Mouse (Mus musculus): ENCODE measurements around the gene Cetn3.

Gene Cetn3

DNA sequence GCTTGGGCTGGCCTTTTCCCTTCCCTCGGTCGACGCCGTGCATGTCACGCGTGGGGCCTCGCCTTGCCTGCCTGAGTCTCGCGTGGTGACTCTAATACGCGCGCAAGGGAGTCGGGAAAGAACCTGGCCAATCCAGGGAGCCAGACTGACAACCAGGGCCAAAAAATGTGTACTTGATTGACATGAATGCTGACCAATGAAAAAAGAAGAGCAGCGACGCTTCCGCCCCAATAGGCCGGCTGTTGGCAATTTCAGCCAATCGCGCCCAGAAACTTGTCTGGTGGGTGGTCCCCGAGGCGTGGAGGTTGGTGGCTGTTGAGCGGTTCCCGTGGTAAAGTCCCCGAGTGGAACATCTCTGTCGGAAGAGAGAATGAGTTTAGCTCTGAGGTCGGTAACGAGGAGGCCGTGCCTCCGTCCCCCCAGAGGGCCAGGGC lies at the start of gene Cetn3:
Gene Cetn3 (plus strand): TSS at position 107 of the 434 bp plus-strand sequence.
- peak in 1 of 2 experiments; percentile 91 for DNase-seq (ENCODE audit: low spot score in 2 of 2)

DNA sequence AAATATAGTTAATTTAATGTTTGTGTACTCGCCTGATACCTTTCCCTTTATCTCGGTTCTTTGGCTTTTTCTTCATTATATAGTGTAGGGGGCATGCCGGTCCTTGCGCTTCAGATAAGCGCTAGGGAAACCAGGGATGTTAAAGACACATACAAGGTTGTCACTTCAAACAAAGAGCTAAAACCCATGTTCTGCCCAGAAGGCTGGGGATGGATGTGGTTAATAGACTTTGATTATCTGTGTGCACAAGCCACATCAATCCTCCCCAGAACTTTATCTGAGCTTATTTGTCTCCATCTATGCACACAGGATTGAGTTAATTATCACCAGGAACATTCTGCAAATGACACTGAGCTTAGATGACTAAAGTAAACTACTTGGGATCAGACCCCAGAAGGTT lies 46.3 kb upstream of the Cetn3 start:
- DNase-seq (ENCODE audit: low spot score in 2 of 2), result no peak

DNA sequence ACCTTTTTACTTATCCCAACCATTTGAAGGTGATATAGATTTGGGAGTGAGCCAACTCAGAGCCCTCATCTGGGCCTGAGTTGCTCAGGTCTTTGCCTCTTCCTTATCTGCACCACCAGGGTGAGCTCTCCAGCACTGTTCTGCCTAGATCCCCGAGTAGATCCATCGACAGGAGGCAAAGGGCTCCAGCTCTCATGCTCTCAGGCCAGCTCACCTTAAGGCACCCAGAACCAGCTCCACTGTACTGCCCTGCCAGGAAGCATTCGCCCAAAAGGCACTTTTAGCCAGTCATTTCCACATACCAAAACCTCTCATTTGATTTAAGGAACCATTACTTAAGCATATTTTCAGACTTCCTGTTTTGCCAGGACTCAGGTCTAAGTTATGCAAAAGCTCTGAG lies 42.0 kb upstream of the Cetn3 start:
- no peak for DNase-seq (ENCODE audit: low spot score in 2 of 2)

DNA sequence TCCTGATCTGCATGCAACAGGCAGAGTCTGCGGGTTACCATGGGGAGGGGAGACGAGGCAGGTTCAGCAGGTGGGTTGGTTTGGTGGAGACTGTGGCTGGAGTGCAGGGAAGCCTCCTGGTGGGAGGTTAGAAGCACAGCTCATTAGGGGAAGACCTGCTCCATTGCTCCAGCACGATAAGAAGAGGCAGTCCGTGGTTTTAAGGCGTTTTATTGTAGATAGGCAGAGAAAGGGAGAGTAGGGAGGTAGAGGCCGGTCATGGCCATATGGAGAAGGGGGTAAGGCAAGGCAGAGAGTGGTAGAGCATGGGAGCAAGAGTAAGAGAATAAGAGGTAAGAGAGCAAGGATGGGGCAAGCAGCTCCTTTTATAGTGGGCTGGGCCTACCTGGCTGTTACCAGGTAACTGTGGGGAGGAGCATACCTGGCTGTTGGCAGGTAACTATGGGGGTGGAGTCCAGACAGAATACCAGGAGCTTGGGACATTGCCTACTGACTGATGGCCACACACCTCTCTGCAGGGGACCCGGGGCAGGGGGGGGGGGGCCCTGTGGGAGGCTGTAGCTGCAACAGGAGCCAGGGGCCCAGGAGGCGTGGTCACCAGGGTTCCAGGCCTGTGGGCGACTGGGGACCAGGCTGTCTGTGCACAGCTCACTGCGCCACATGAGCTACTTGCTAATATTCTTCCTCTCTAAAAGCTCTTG lies 39.3 kb upstream of the Cetn3 start:
- DNase-seq (ENCODE audit: low spot score in 2 of 2), result no peak

DNA sequence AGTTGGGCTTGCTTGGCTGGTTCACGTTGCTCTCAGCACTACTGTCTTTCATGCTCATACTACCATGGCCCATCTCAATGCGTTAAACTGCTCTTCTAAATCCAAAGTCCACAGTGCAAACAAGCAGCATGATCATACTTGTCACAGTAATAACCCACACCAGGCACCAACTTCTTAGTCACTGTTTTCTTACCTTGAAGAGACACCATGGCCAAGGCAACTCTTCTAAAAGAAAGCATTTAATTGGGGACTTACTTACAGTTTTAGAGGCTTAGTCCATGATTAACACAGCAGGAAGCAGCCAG lies 38.8 kb upstream of the Cetn3 start:
- no peak for DNase-seq (ENCODE audit: low spot score in 2 of 2)

DNA sequence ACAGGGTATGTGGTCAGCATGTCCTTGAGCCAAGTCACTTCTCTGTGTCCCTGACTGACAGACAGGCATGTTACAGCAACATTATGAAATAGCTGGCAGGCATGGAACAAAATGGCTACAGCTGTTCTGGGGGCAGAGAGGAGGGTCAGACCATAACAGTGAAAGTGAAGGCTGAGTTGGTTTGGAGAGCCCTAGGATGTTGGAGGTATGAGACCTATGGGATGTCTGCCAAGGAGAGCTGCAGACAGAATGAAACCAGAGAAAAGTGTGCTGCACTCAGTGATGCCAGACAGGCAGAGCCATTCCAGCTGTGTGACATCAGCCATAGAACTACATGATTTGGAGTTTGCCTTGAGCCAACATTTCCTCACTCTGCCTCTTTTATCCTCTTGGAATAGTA lies 28.0 kb upstream of the Cetn3 start:
- DNase-seq (ENCODE audit: low spot score in 2 of 2), result no peak

DNA sequence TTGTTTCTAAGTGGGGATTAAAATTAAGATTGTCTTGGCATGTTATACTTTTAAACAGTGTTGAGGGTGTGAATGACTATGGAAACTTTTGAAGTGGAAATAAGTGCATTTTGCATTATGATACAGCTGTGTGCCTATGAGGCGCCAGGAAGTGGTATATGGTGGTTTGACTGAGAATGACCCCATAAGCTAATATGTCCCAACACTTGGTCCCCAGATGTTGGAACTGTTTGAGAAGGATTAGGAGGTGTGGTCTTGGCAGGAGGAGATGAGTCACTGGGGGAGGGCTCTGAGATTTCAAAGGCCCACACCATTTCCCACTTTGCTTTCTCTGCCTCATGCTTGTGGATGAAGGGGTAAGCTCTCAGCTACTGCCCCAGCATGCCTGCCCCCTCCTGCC lies 27.6 kb upstream of the Cetn3 start:
- DNase-seq (ENCODE audit: low spot score in 2 of 2), result no peak

DNA sequence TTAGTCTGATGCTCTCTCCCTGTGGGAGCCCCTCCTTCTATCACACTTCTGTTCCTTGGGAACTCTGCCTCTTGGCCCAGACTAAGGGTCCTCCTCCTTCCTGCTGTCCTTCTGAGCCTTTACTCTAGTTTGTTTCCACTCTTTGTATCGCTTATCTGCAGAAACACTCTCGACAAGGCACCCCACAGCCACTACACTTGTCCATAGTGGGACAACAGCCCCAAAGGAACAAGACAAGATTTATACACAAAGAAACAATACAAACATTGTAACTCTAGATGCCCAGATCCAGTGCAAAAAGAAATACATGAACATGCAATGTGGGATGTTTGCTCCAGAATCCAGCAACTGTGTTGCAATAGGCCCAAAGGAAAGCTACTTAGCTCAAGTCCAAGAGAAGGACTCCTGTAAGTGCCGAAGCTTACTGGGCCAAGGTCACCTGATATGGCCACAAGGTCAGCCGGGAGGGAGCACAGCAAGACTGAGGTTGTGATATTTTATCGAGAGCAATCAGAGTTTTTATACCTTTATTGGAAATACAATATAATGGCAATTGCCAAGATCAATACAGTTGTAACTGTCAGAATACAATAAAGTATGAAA lies 25.7 kb upstream of the Cetn3 start:
- DNase-seq (ENCODE audit: low spot score in 2 of 2), result no peak

DNA sequence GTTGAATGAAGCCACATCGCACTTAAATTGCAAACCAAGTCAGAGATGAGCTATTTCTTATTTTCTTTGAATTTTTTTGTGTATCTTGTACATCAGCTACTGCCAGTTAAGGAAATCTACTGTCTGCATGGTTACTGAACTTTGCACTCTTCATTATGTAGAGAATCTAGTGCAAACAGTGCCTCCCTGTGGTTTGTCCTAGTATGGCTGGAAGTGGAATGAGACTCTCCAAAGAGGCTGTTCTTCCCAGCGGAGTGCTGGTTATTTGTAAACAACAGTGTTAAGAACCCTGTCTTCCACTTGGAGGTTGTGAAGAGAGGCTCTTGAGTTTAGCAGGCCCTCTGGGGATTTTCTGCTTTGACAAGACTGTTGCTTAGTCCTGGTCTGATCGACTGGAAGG lies 22.5 kb upstream of the Cetn3 start:
- no peak for DNase-seq (ENCODE audit: low spot score in 2 of 2)

DNA sequence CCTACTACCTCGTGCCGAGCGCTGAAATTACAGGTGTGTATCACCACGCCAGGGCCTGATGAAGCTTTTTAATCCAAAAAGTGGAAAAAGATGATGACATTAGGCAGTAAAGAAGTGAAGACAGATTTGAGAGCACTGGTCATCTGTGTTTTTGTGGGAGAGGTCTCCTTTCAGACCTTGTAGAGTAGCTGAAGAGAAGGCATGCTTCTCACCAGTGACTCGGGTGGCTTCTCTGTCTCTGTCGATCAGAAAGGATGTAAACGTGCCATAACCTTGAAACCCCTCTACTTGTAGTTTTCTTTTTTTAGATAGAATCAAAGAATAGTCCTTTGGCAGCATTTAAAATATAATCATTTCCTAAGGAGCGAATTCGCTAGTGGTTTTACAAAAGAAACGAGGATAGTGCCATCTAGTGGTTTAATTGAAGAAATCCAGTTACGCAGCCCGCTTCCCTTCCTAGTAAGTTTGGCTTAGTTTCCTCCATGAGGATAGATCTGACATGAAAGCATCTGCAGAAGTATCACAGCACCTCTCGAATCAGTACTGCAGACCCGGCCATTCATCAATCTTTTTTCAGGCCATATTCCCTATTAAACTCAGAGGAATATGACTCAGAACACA lies 21.2 kb upstream of the Cetn3 start:
- DNase-seq (ENCODE audit: low spot score in 2 of 2), result peak in 1 of 2 experiments; percentile 36

DNA sequence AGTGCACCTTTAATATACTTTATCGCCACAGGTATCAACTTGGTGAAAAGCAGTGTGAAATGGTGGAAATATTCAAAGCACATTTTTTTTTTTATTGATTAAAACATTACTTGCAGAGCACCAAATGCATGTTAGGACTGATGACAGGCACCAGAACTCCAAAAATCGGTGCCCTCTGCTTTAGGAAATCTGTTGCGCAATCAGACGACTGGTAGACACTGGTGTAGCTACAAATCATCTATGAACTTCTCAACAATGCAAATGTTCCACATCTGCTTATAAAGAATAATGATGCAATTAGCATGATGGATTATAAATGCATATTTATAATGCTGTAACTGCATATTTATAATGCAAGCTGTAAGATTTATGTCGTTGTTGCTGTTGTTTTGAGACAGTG lies 18.7 kb upstream of the Cetn3 start:
- DNase-seq (ENCODE audit: low spot score in 2 of 2), result no peak

DNA sequence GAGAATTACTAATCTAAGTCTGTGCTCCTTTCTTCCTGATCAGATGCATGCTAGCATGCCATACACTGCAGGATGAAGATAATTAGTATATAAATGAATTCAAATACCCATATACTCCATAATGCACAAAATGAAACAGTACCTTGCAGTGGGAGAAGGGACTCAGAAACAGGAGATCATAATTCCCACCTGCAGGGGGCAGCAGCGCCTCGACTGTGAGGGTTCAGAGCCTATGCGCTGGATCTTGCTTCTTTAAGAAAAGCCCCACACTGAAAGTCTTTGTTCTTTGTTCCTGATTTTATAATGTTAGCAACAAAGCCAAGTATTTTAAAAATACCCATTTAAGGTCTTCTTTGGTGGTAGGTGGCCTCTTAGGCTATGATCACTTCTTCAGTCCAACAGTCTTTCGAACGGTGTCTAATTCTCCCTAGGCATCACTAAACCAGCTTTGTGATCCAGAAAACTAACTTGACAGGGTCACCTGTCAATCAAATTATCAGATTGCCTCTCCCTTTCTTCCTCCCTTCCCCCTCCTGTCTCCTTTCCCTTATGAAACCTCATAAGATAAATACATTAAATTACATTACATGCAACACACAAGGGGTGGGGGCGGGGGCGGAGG lies 15.7 kb upstream of the Cetn3 start:
- peak; percentile 89 to 90 for DNase-seq (ENCODE audit: low spot score in 2 of 2)

DNA sequence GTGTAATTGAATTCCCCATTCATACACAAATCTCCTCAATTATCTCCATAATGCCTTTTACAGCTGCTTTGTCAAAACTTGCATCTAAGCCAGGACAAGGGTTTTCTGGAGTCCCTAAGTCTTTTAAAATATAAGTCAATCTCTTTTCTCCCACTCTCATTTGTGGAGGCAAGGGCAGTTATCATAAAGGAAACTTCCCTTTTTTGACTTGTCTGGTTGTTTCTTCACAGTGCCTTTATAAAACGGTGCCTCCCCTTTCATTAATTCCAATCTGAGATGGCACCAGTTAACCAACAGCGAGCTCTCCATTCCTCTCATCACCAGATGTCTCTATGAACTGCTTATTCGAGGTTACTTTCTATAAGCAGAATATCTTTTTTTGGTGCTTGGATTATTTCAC lies 6.7 kb upstream of the Cetn3 start:
- DNase-seq (ENCODE audit: low spot score in 2 of 2), result no peak

DNA sequence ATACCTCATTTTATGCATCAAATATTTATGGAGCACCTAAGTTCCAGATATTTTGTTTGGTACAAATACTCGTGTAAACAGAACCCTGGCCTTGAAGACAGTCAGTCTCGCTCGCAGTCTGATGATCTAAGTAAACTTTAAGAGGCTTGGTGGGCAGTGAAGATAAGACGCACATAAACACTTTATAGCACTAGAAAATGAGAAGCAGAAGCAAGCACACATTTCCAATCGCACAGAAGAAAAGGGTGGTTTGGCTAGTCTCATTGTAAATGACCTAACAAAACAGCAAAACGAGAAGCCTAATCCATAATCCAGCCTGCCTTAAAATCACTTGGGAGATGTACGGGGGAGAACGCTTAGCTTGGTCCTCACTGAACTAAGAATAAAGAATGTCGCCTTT lies 402 bp upstream of the Cetn3 start:
- no peak for DNase-seq (ENCODE audit: low spot score in 2 of 2)

DNA sequence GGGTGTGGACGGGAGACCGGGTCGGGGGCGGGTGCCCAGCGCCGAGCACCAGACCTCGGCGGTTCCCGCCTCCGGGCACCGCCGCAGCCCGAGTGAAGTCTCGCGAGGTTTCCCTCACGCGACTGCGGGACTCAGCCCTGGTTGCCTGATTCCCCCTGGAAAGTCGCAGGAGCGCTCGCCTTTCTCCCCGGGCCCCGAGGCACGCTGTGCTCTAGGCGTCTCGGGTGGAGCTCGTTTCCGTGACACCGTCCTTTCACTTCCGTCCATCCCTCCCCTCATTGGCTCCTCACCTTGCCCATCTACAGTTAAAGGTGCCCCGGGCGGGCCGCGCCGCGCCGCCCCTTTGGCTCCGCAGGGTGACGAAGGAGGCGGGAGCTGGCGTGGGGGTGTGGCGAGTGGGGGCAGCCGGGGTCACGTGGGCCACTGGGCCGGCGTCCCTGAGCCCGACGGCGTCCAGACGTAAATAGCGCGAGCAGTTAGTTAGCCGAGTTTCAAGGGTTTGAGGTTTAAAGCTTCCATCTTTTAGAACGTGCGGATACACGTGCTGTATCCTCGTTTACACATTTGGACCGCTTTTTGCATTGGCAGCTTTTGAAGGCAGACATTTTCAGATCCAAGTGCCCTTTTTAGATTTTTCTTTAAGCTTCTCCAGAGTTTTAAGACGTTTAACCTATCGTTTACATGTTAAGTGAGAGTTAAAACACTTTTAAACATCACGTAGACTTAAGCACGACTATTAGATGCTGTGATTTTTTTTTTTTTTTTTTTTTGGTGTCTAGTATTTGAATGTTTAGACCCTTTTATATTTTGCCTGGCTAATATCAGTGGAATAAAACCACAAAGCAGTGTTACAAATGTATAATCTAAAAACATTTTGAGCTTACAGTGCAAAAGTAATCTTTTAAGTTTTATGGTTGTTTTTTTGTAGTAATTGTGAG lies 797 bp downstream of the Cetn3 start:
- peak; percentile 88 to 94 for DNase-seq (ENCODE audit: low spot score in 2 of 2)

DNA sequence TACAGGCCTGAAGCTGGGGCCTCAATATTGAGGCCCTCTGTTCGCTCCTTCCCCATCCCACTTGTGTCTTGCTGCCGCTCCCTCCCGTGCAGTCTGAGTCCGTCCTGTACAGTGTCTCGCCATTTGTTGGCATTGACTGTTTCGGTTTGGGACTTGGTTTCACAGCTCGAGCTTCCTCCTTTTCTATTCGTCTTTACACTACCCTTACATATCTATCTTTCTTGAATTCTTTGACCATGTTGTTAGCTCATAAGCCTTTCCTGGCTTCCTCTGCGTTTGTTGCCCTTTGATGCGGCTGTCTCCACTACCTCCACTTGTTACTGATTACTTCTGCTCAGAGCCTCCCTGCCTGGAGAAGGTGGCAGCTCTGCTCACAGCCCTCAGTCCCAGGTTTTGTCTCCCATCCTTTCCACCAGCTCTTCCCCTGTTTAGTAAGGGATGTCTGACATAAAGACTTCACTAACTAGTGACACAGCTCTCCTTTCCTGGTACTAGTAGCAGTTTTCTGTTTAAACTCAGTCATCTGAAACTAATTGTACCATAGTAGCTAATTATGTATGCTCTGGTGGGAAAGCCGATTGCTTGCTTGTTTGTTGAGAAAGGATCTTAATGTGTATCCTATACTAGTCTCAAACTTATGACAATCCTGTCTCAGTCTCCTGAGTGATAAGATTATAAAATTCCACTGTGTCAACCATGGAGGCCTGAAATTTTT lies 3.0 kb downstream of the Cetn3 start:
- no peak for DNase-seq (ENCODE audit: low spot score in 2 of 2)

DNA sequence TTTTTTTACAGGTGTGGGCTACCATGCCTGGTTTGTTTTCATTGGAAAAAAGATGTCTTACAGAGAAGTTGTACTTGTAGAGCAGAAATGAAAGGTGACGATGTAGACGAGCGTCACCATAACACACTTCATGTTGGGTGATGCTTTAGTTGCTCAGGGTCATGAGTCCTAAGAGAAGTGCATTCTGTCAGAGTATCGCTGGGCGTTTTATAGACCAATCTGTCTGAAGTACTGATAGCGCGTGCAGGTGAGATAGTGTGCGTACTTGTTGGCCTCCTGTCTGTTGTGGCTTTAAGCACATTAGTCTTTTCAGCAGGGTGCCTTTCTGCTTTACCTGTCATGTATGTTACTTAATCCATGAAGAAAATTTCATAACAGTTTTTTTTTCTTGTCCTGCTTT lies 7.3 kb downstream of the Cetn3 start:
- DNase-seq (ENCODE audit: low spot score in 2 of 2), result no peak

DNA sequence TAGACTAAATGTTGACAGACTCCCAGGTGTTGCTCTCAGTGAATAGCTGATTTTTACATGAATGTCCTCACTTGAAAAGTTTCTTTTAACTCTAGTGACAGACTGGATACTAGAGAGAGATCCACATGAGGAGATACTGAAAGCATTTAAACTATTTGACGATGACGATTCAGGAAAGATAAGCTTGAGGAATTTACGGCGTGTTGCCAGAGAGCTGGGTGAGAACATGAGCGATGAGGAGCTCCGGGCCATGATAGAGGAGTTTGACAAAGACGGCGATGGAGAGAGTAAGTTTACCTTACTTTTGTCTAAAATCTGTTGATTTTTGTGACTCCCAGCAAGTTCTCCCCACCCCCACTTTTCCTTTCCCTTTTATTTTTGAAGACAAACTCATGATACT lies 9.0 kb downstream of the Cetn3 start:
- DNase-seq (ENCODE audit: low spot score in 2 of 2), result no peak

DNA sequence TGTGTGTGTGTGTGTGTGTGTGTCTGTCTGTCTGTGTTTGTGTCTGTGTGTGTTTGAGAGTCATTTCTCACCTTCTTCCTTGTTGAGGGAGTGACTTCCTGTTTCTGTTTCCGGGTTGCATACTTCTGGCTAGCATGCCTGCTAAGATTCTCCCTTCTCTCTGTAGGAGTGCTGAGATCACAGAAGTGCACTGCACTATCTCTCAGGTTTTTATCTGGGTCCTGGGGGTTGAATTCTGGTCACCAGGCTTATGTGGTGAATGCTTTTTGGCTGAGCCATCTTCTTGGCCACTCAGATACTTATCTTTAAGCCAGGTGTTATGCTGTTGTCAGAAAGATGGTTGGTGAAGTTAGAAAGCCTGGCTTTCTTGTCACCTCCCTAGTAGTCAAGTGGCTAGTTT lies 11.0 kb downstream of the Cetn3 start:
- DNase-seq (ENCODE audit: low spot score in 2 of 2), result no peak

DNA sequence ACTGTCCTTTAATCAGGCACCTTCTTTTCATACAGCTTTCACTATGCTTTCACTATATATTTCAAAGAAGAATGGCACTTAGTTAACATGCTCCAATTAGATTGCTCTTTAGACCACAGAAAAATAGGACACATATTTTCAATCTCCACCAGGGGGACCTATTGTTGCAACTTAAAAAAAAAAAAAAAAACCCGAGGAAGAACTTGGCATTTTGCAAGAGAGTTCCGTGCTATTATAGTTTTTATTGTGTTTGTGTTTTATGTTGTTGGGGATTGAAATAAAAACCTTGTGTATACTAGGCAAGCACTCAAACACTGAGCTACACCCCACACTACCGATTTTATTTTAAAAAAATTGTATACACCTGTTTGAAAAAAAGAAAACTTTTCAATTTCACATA lies 18.2 kb downstream of the Cetn3 start:
- DNase-seq (ENCODE audit: low spot score in 2 of 2), result no peak

DNA sequence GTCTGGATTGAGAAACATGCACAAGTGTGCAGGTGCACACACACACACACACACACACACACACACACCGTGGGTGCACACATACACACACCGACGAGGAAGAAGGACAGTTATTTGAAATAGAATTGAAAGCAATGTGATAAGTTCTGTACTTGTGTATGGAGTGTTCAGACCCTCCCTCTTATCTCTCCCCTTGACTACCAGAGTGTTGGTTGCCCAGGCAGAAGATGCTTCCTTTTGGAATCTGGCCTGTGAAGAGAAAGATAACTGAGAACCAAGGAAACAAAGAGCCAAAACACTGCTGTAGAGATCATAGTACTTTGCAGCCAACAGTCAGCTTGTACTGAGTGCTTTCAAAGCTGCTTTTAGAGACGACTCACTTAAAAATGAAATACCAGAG lies 20.8 kb downstream of the Cetn3 start:
- no peak for DNase-seq (ENCODE audit: low spot score in 2 of 2)

All from frontal cortex, postnatal 25 days (tissue).